ENCODE assay signal across 26 mouse cellular contexts in genomic region chr1:185727749-185728148, GRCm38 (mm10).
A peak's percentile ranks its signal among the peaks of the same experiment; 100 is the strongest.
DNase-seq lines count a peak whose midpoint lies in the region; ATAC-seq and TF ChIP-seq lines count a peak whose summit lies in the region.
"Had no signal": no experiment of that assay in that cellular context is flagged by ENCODE, and none has a peak within 500 bp of the region (broad histone marks: within the 10 kb centered on the region; RNA-seq: fewer than 3 reads in every experiment).

No protein-coding gene starts in this region.

- no peaks in the 10 kb centered on the region for H3K9me3 ChIP-seq in heart, embryonic 12.5 days (replicated peaks)
- H3K9me3 ChIP-seq in kidney, embryonic 16.5 days (ENCODE audit: low read length), result no peaks in the 10 kb centered on the region
- H3K9me3 ChIP-seq: embryonic facial prominence, embryonic 12.5 days; forebrain, embryonic 15.5 days; hindbrain, embryonic 15.5 days; intestine, embryonic 15.5 days; limb, embryonic 12.5 days; liver, embryonic 12.5 days; midbrain, embryonic 10.5 days; neural tube, embryonic 13.5 days had no signal

- ATAC-seq in heart, embryonic 12.5 days (ENCODE audit: insufficient number of reproducible peaks, low FRiP score), result peak; percentile 69
- no peak for ATAC-seq in kidney, embryonic 16.5 days (ENCODE audit: low FRiP score, low TSS enrichment)
- ATAC-seq: forebrain, embryonic 15.5 days; intestine, embryonic 15.5 days; liver, embryonic 12.5 days had no signal

- H3K4me3 ChIP-seq in heart, embryonic 12.5 days, result no peak overlapping the region
- H3K4me3 ChIP-seq in kidney, embryonic 16.5 days (ENCODE audit: low read length), result no peak overlapping the region
- H3K4me3 ChIP-seq: embryonic facial prominence, embryonic 12.5 days; erythroblast, embryonic 14.5 days; forebrain, embryonic 15.5 days; hindbrain, embryonic 15.5 days; intestine, embryonic 15.5 days; limb, embryonic 12.5 days; liver, embryonic 12.5 days; midbrain, embryonic 10.5 days; neural tube, embryonic 13.5 days had no signal

- no peak for TF ChIP-seq CTCF in brain, embryonic 14.5 days (IDR thresholded peaks at IDR 0.05; ENCODE audit: borderline replicate concordance, extremely low read depth, insufficient read depth, insufficient read length)

- 18% methylated on average over 4 of the region's 4 CpGs for WGBS in heart, embryonic 12.5 days
- WGBS in kidney, embryonic 16.5 days, result 58% methylated on average over 4 of the region's 4 CpGs

- H3K4me1 ChIP-seq in heart, embryonic 12.5 days (replicated peaks), result peaks cover 31% of the 10 kb centered on the region
- no peaks in the 10 kb centered on the region for H3K4me1 ChIP-seq in kidney, embryonic 16.5 days (ENCODE audit: insufficient read depth, low read length)
- H3K4me1 ChIP-seq: forebrain, embryonic 15.5 days; hindbrain, embryonic 15.5 days; intestine, embryonic 15.5 days; midbrain, embryonic 10.5 days; neural tube, embryonic 13.5 days had no signal

- H3K27ac ChIP-seq in heart, embryonic 12.5 days (ENCODE audit: poor library complexity, severe bottlenecking), result peak overlapping the region; percentile 74
- H3K27ac ChIP-seq in kidney, embryonic 16.5 days (ENCODE audit: low read length), result no peak overlapping the region
- H3K27ac ChIP-seq: embryonic facial prominence, embryonic 12.5 days; forebrain, embryonic 15.5 days; hindbrain, embryonic 15.5 days; intestine, embryonic 15.5 days; limb, embryonic 12.5 days; liver, embryonic 12.5 days; macrophage; midbrain, embryonic 10.5 days; neural tube, embryonic 13.5 days had no signal

- DNase-seq in heart, postnatal 25 days (ENCODE audit: low spot score), result no peak
- DNase-seq in brain, embryonic 14.5 days (ENCODE audit: low read depth), result peak; percentile 26
- peak; percentile 12 for DNase-seq in heart, postnatal 4 days
- peak; percentile 23 to 77 for DNase-seq in lung, postnatal 4 days
- DNase-seq in urinary bladder, postnatal 10 days (ENCODE audit: low spot score), result no peak
- DNase-seq: adrenal gland, postnatal 36 days; cerebellum, adult 18-20 months; cerebellum, postnatal 25 days; gastrocnemius, postnatal 14 days; kidney, adult 9 months; kidney, postnatal 36 days; layer of hippocampus, adult 9-11 months; right cerebral cortex, postnatal 14 days; thymus, postnatal 4 days had no signal

- intact Hi-C loops in heart, postnatal 25 days (cut with DNase I), result no loop called here

- H3K4me2 ChIP-seq in heart, embryonic 12.5 days, result no peak overlapping the region
- no peak overlapping the region for H3K4me2 ChIP-seq in kidney, embryonic 16.5 days (replicated peaks; ENCODE audit: low read depth, low read length)
- H3K4me2 ChIP-seq: embryonic facial prominence, embryonic 12.5 days; forebrain, embryonic 15.5 days; hindbrain, embryonic 15.5 days; intestine, embryonic 15.5 days; limb, embryonic 12.5 days; liver, embryonic 12.5 days; neural tube, embryonic 13.5 days had no signal

- 0 out of 2 replicates have a peak, but pooled peaks cover 4% of the 10 kb centered on the region for H3K27me3 ChIP-seq in heart, embryonic 12.5 days (replicated peaks)
- no peaks in the 10 kb centered on the region for H3K27me3 ChIP-seq in kidney, embryonic 16.5 days (ENCODE audit: insufficient read depth, low read length)
- H3K27me3 ChIP-seq: embryonic facial prominence, embryonic 12.5 days; forebrain, embryonic 15.5 days; hindbrain, embryonic 15.5 days; intestine, embryonic 15.5 days; liver, embryonic 12.5 days; neural tube, embryonic 13.5 days had no signal

- no peak for TF ChIP-seq POLR2A in brain, embryonic 14.5 days (IDR thresholded peaks at IDR 0.05; ENCODE audit: borderline replicate concordance, extremely low read depth, insufficient read depth, insufficient read length, poor library complexity, severe bottlenecking)

- H3K9ac ChIP-seq in heart, embryonic 12.5 days, result no peak overlapping the region
- no peak overlapping the region for H3K9ac ChIP-seq in kidney, embryonic 16.5 days (replicated peaks; ENCODE audit: low read length)
- H3K9ac ChIP-seq: embryonic facial prominence, embryonic 12.5 days; forebrain, embryonic 15.5 days; hindbrain, embryonic 15.5 days; intestine, embryonic 15.5 days; limb, embryonic 12.5 days; liver, embryonic 12.5 days; neural tube, embryonic 13.5 days had no signal

- H3K36me3 ChIP-seq in heart, embryonic 12.5 days, result no peaks in the 10 kb centered on the region
- H3K36me3 ChIP-seq in kidney, embryonic 16.5 days (ENCODE audit: insufficient read depth, low read length), result no peaks in the 10 kb centered on the region
- H3K36me3 ChIP-seq: embryonic facial prominence, embryonic 12.5 days; forebrain, embryonic 15.5 days; hindbrain, embryonic 15.5 days; intestine, embryonic 15.5 days; limb, embryonic 12.5 days; liver, embryonic 12.5 days; midbrain, embryonic 10.5 days; neural tube, embryonic 13.5 days had no signal

Comparison
In these comparisons a context has a peak if more than half of its experiments do, and no peak if none do; other contexts are left out.
1. DNase-seq: peak in brain, embryonic 14.5 days (single experiment), heart, postnatal 4 days (single experiment) and lung, postnatal 4 days (2 of 2); none in heart, postnatal 25 days (single experiment) and urinary bladder, postnatal 10 days (single experiment).